Mouse (Mus musculus) c-Kit-positive CD71-negative TER-119-negative erythroid progenitor cells, embryonic 14.5 days (primary cell): ENCODE data around the gene Adar.

Experiments used
- DNase-seq: peaks from one replicate; pipeline ENCODE4 v3.0.0-alpha.2; 2013; ENCODE audit warnings: low read depth

Adar gene

GRCm38 (mm10) chr3:89714359-89715206, at the start of gene Adar:
Gene Adar, plus strand, starts transcription at chr3:89715022.
- DNase-seq = peak; percentile 67

DNA sequence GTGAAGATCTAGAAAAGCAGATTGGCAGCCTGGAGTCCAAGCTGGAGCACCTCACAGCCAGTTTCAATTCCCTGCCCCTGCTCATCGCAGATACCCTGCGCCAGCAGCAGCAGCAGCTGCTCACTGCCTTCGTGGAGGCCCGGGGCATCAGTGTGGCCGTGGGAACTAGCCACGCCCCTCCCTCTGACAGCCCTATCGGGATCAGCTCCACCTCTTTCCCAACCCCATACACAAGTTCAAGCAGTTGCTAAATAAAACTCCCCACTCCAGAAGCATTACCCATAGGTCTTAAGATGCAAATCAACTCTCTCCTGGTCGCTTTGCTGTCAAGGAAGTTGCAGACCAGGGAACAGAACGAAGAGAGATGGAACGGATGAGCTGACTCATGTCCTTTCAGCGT, 47.7 kb upstream of the Adar start:
- no peak for DNase-seq

DNA sequence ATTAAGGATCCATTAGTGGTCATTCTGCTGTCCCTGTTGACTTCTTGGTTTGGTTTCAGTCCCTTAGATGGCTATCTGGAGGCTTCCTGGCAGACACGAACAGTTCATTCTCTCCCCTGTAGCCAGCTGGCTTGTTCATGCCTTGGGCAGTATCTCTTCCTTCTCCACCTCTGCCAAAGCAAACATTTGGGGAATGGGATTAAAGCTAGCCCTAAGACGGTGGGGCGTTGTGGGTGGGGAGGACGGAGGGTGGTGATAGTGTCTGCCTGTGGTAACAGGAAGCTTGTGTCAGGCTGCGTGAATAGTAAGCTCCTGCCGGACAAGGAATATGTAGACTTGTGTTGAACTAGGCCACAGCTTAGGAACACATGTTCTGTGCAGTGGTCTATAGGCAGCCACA, 43.5 kb upstream of the Adar start:
- DNase-seq = no peak

DNA sequence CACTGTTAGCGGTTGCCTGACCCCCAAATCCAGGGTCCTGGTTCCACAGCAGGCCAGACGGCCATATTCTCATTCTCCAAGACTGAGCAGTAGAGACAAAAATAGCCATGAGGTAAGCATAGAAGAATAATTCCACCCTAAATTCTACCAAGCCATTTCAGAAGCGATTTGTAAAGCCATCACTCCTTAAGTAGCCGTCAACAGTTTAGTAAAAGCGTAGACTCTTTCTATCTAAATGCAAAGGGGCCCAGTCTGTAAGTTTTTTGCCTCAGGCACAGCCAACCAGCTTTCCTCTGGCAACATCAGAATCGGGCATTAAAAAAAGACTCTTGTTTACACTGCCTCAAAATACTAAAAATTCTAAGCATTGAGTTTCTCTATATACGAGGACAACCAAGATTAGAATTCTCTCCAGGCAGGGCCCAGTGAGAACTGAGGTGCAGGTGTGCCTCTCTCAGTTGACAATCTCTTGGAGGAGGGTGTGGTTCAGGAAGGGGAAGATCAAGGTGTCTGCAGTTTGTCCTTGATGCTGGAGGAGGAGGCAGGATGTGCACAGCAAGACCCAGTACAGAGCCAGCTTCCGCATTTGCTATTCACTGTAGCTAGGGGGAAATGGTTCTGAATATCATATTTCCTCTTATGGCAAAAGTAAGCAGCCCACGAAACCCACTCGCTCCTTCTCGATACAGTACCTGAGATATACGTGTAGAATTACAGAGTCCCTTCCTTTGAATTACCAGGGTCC, 42.1 kb upstream of the Adar start:
- no peak for DNase-seq

DNA sequence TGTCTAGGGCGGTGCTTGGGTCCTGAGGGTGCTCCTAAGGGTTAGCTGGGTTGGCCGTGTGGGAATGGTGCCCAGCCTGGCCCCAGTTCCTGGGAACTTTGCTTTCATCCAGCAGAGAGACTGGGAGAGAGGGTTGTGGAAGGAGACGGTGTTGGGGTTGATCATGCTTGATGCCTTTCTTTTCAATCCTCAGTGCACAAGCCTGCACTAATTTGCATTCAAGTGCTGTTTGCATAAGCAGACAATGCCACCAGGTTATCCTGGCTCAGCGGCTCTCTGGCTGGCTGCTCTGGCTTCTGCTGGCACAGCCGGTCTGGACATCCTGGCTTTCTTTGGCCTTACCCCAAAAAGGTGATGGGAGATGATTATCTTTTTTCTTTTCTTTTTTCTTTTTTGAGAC, 37.2 kb upstream of the Adar start:
- DNase-seq = no peak

DNA sequence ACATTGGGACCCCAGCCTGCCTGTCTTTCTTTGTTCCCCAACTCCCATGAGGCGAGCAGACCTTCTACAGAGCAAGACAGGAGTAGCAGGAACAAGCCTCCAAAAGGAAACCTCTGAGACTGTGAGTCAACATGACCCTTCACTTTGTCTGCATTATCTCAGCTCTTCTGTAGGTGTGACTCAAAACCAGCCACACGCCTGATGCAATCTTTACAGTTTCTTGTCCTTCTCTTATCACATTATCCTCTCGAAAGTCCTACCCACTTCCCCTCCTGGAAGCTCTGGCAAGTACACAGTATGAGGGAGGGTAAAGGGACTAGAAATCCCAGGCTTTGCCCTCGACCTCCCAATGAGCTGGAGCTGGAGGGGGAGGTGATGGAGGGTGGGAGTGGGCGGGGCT, 28.8 kb upstream of the Adar start:
- no peak for DNase-seq

GRCm38 (mm10) chr3:89688694-89689581, 25.9 kb upstream of the Adar start:
- peak; percentile 59 for DNase-seq

DNA sequence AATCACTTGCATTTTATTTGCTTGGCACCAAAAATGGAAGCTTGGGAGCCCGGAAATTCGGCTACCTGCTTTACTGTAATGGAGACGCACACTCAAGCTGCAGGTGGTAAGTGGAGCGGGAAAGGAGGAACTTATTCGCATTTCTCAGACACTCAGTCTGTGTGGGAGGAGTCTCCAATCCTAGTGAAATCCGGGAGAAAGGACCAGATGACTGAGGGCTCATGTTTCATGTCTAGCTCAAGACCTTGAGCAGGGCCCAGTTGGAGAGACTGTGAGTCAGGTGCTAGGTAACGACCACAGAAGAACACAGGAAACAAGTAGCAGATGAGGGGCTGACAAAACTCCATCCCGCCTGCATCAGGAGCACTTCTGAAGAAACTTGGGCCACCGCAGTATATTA, 23.0 kb upstream of the Adar start:
- no peak for DNase-seq

DNA sequence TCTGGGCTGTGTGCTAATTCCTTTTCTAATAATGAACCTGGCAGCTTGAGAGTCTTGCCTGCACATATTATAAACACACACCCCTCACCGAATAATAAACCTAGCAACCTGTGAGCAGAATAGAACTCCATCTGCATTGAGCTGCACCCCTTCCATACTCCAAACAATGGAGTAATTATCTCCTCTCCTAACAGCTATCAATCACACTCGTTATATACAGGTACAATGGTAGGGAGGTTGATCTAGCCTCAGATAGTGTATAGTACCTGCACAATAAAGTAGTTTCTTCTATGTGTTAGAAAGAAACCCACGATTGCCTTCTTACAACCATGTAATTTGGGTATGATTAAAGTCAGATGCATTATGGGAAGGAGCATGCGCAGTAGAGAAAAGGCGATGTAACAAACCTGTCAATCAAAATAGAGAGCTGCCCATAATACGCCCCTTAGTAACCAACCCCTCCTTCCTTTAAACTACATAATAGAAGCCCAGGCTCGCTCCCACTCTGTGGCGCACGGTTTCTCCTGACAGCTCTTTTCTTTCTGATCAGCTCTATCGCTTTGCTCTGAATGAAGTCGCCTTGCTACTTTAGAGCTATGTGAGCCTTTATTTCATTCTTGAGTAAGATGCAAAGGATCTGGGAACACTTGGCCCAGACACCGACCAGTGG, 18.5 kb upstream of the Adar start:
- no peak for DNase-seq

- DNase-seq = no peak
Observed at GRCm38 (mm10) chr3:89698958-89699357, 15.9 kb upstream of the Adar start.

DNA sequence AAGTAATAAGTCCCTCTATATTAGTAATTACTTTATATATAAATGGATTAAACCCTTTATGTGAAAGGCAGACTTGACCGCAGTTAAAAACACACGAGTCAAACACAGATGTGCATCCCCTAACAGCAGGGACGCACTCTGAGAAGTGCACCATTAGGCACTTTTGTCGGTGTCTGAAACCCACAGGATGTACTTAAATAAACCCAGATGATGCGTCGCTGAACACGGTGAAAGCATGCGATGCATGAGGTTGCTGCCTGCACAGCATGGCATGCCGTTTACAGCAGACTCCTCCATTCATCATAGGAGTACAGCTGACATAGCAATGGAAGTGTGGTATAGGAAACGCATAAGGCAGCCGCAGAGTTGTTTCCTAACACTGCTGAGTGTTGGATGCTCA, 14.4 kb upstream of the Adar start:
- DNase-seq = no peak

- DNase-seq = no peak
Observed at GRCm38 (mm10) chr3:89703596-89703995, 11.2 kb upstream of the Adar start.

DNA sequence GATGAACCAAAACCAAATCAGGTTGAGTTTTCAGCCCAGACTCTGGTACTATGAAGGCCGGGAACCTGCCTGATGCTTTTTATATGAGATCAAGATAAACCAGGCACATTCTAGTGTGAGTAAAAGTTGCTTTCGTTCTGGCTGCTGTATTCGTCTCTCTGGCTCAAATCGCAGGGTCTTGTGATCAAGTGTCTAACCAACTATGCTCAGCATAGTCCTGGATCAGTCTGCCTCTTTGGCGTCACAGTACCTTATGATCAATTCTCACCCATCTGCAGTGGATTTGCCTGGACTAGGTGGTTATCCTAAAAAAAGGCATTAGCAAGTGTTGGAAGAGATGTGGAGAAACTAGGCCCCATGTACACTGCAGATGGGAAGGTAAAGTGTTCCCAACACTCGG, 10.8 kb upstream of the Adar start:
- no peak for DNase-seq

- DNase-seq = no peak
Observed at GRCm38 (mm10) chr3:89715207-89715966, 565 bp downstream of the Adar start.

- no peak for DNase-seq
Observed at GRCm38 (mm10) chr3:89715967-89716256, 1.1 kb downstream of the Adar start.

- DNase-seq = no peak
Observed at GRCm38 (mm10) chr3:89722032-89722431, 7.2 kb downstream of the Adar start.

- no peak for DNase-seq
Observed at GRCm38 (mm10) chr3:89723400-89724084, 8.7 kb downstream of the Adar start.

DNA sequence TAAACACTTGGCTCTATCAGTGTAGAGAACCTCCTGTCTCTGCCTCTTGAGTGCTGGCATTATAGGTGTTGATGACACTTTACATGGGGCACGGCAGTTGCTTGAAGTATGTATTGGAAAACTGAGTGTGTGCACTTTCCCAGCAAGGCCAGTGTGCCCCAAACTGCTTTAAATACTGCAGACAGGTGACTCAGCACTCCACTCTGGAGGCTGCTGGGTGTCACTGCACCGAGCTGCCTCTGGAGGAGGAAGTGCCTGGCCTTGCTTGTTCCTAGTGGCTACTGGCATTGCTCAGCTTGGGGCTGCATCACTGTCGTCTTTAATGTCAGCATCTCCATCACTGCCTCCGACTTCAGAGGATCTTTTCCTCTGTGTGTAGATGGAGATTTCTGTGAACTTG, 12.2 kb downstream of the Adar start:
- DNase-seq = peak; percentile 50

DNA sequence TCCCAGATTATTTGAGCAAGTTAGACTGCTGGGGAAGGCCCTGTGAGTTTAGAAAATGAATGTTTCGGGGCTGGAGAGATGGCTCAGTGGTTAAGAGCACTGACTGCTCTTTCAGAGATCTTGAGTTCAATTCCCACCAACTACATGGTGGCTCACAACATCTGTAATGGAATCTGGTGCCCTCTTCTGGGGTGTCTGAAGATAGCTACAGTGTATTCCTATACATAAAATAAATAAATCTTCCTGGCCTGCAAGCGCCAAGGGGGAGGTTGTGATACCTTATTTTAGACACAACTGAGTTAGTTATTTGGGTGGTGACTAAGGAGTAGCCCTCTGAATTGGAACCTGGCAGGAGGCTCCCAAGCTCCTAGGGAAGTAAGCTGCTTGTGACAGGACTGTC, 14.0 kb downstream of the Adar start:
- no peak for DNase-seq
